Mouse (Mus musculus) lung, adult 2 months (tissue): ENCODE measurements around the gene Fam83c.

ENCODE experiments used
- CTCF ChIP-seq: fragments of 200-500 bp; IDR thresholded peaks from 2 replicates; pipeline ENCODE4 v1.5.1; 2011; ENCODE audit warnings: mild to moderate bottlenecking, low read length, control low read depth; ENCODE audit not compliant: insufficient read depth
- POLR2A ChIP-seq: fragments of 200-500 bp; IDR thresholded peaks from 2 replicates; pipeline ENCODE4 v1.6.1; 2011; ENCODE audit warnings: low read depth, mild to moderate bottlenecking, control low read depth, low read length, borderline replicate concordance; ENCODE audit errors: extremely low read depth

DNA sequence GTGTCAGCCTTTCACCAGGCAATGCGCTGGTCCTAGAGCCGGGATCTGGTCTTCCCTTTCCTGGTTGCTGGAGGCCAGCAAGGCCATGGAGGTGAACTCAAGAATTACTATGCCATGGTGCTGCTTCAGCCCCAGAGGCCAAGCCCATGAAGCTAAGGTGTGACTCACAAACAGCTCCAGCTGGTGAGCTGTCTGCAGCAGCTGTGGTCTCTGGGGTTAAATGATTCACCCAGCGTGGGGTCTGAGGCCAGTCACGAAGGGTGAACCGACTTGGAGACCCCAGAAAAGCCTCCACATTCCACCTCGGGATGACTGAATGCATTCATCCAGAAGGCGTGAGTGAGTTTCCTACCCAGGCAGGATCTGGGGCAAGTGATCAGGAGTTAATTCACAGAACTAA is 15.5 kb upstream of the Fam83c start:
- no peak for TF ChIP-seq POLR2A
- TF ChIP-seq CTCF: no peak
